Mouse (Mus musculus) cerebellum, postnatal 25 days (tissue): ENCODE results near the gene Ctnnd1.
"Not testable (repeated sequence)": the region's sequence is repeated elsewhere in the genome, so short reads cannot be mapped to it uniquely, and the experiment has no call there.

Experiments
- DNase-seq, 2 experiments: peaks; one replicate each; pipeline ENCODE4 v3.0.0; 2021; ENCODE audit warnings: mixed read lengths in 2 of 2

Ctnnd1 gene

GRCm38 (mm10) chr2:84650464-84651195 is at the start of gene Ctnnd1:
Gene Ctnnd1, minus strand, starts transcription at chr2:84650765.
- peak; percentile 84 to 88 for DNase-seq

DNA sequence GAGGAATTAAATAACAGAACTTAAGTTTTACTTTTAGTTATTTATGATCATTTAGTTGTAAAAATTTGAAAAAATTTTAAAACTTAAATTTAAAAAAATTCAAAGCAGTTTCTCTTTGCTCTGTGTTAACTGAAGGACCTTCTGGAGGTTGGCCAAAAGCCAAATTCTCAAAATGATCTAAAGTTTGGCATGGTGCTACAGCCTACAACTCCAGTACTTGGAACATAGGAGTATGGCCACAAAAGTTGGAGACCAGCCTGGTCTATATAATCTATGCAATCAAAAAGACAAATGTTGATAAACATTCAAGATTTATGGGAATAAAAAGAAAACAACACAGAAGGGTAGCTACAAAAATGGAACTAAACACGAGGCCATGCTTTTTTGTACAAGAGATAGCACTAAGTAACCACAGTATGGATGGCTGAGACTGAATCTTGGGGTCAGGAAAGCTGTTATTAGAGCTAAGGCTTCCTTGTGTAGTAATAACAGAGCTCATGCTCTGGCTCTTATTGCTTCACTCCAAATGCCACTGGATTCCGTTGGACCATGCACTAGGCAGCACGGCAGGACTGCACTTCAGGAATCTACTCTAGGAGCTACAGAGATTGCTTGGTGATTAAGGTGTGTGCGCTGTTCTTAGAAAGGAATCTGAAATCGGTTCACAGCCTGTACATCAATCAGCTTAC is 44.6 kb upstream of the Ctnnd1 start:
- DNase-seq: no peak

- DNase-seq: peak; percentile 53 to 62
These were observed 39.5 kb upstream of the Ctnnd1 start for GRCm38 (mm10) chr2:84690050-84690449.

GRCm38 (mm10) chr2:84688080-84688844 is 37.7 kb upstream of the Ctnnd1 start:
- no peak for DNase-seq

DNA sequence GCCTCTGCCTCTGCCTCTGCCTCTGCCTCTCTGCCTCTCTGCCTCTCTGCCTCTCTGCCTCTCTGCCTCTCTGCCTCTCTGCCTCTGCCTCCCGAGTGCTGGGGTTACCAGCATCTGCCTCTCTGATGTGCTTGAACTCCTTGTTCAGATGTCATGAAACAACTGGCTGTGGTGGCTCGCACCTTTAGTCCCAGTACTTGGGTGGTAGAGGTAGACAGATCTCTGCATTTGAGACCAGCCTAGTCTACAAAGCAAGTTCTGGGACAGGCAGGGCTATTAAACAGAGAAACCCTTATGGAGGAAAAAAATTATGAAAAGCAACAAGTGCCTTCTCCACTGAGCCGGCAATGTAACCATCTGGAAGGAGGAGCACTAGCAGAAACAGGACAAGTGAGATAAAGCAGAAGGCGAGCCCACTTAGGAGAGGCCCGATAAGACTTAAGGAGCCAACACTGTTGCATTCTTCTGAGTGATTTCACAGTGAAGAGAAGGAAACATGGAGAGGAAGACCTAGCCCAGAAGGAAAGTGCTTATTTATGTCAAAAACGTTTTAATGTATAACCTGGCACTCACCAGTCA is 32.1 kb upstream of the Ctnnd1 start:
- DNase-seq: no peak

GRCm38 (mm10) chr2:84679016-84679415 is 28.5 kb upstream of the Ctnnd1 start, which contains the start of gene Tmx2:
Gene Tmx2, minus strand, starts transcription at chr2:84679140.
- DNase-seq: no peak

- DNase-seq: peak; percentile 89 to 91
These were observed 27.7 kb upstream of the Ctnnd1 start, which contains the start of the genes Gm28635 and Med19 for GRCm38 (mm10) chr2:84677968-84678880. Gene Gm28635, minus strand, starts transcription at chr2:84678041. Gene Med19, plus strand, starts transcription at chr2:84678402.

DNA sequence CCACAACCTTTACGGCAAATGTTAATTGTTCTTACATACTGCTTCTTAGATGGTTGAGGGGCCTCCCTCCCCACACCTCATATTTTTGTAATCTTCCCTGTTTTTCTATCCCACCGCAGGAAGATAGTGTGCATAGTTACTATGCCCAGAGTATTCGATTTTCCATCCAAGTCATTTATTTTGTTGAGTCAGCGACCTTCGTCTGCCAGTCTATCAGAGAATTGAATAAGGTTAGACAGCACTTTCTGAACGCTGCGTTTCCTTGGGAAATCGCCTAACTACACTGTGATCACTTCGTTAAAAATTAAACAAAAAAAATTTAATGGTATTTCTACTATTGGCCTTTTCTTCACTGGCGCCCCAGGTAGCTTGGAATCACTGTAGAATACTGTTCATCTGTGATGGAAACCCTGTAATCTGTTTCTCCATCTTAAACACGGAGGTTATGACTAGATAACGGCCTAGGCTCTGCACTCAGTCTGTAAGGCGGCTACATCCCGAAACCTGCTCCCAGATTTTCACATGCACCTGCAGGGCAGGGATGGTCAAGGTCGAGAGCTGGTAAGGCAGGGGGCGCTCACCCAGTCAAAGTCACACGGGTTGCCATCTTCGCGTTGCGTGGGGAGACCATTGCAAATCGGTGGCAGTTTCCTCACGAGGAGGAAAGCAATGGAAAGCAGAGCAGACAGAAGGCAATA is 26.9 kb upstream of the Ctnnd1 start:
- DNase-seq: no peak

GRCm38 (mm10) chr2:84671535-84671934 is 21.0 kb upstream of the Ctnnd1 start:
- not testable (repeated sequence) for DNase-seq

GRCm38 (mm10) chr2:84670569-84670933 is 20.0 kb upstream of the Ctnnd1 start, which contains the start of gene Selenoh:
Gene Selenoh, minus strand, starts transcription at chr2:84670770.
- peak; percentile 82 to 89 for DNase-seq

GRCm38 (mm10) chr2:84669828-84670568 is 19.4 kb upstream of the Ctnnd1 start:
- peak in 1 of 2 experiments; percentile 66 for DNase-seq

GRCm38 (mm10) chr2:84666081-84666480 is 15.5 kb upstream of the Ctnnd1 start:
- no peak for DNase-seq

DNA sequence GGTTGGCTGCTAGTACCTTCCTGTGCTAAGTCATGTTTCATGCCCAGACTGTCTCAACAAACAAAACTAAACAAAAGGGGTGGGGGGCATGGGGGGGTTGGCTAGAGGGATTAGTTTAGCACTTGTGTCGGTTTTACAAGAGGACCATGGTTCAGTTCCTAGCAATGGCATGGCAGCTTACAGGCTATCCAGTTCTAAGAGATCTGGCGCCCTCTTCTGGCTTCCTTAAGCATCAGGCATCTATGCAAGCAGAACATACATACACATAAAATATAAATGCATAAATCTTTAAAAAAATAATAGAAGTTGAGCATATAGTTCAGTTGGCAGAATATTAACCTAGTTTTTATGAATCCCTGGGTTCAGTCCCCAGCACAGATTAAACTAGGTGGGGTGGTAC is 12.3 kb upstream of the Ctnnd1 start:
- peak in 1 of 2 experiments; percentile 59 for DNase-seq

- no peak for DNase-seq
These were observed 9.7 kb upstream of the Ctnnd1 start for GRCm38 (mm10) chr2:84660253-84660652.

DNA sequence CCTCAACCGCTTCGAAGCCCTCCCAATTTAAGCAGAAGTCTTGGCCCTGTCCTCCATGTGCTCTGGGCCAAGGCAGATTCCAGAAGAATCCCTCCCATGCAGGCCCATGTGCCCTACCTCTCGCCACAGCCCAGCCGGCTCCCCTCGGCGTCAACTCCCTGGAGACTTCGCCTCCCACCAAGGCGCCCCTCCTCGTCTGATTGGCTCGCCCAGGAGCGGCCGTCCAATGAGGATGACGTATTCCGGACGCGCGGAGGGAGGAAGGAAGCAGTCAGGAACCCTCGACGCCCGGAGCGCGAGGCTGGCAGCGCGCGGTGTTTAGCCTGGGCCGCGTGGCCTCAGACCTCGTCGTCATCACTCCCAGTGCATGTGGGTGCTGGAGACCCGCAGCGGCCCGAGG is 8.2 kb upstream of the Ctnnd1 start, which contains the start of gene Btbd18:
Btbd18 (plus strand) TSS at position 274 of the 400 bp plus-strand sequence.
- no peak for DNase-seq

DNA sequence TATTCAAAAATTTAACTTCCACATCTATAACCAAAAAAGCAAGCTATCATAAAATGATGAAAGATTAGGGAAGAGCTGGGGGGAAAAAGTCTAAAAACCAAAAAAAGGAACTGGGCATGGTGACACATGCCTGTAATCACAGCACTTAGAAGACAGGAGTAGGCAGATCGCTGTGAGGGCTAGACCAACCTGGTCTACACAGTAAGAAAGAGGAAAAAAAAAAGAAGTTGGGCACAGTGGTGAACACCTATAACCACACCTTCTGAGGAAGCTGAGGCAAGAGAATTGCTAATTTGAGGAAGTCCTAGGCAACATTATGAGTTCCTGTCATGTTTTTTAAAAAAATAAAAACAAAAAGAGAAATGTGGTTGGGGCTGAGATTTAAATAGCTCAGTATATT is 5.3 kb upstream of the Ctnnd1 start:
- no peak for DNase-seq

DNA sequence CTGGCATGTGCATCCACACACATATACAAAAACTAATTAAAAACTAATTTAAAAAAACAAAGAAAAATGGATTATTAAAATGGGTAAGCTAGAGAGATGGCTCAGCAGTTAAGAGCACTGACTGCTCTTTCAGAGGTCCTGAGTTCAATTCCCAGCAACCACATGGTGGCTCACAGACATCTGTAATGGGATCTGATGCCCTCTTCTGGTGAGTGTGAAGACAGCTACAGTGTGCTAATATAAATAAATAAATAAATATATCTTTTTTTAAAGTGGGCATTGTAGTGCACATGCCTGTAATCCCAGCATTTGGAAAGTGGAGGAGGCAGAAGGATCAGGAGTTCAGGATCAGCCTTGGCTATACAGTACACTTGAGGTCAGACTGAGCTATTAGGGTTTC is 2.8 kb upstream of the Ctnnd1 start:
- no peak for DNase-seq

DNA sequence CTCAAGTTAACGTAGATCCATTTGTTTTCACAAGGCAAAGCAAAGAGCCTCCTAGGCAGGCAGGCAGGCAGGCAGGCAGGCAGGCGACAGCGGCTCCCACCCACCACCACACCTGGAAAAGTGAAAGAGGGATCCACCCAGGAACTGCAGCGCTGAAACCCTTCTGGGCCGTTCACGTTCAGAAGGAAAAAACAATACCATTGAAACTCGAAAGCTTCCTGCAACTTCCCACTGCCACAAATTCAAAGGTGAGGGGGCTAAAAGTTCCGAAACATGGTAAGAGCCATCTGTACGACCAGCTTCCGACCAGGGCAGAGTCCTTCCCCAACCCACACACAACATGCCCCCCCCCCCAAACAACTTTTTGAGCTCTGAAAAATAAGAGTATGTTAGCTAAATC is 891 bp downstream of the Ctnnd1 start:
- DNase-seq: peak; percentile 32 to 37

GRCm38 (mm10) chr2:84648369-84648768 is 2.2 kb downstream of the Ctnnd1 start:
- DNase-seq: peak in 1 of 2 experiments; percentile 22

DNA sequence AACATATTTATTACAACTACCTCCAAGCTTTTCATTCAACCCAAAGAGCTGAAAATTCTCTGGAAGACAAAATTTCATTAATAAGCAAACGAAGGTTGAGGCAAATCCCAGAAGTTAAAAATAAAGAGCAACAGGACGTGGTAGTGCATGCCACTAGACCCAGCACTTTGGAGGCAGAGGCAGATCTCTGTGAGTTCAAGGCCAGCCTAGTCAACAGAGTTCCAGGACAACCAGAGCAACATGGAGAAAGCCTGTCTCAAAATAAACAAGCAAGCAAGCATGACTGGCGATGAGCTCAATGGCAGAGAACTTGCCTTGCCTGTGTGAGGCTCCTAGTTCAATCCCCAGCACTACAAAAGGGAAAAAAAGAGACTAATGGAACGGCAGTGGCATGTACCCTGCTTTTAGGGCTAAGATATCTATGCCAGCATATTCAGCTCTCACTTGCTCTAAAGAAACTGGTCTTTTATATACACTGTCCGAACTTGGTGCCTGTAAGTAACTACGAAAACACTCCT is 3.5 kb downstream of the Ctnnd1 start:
- DNase-seq: no peak
